Mouse (Mus musculus): ENCODE data around the gene Zfp663. TPM values are rescaled to one million over a fixed set of nuclear protein-coding genes. Genes with fewer than 3 reads are reported as not detected.

The Zfp663 gene
- total and polyA plus RNA-seq, 2 experiments from 2014 or later: not detected

GRCm38 (mm10) chr2:165319503-165319902 lies 49.0 kb downstream of the Zfp663 start:
- H3K36me3 ChIP-seq (replicated peaks; ENCODE audit: control insufficient read depth, insufficient read depth, low read length): peaks cover 15% of the 10 kb centered on the region
- H3K27ac ChIP-seq (ENCODE audit: low read depth): peak overlapping the region; percentile 83
- H3K4me1 ChIP-seq (ENCODE audit: control insufficient read depth, insufficient read depth): peaks cover 55% of the 10 kb centered on the region
- H3K4me3 ChIP-seq (ENCODE audit: low read depth, low read length): no peak overlapping the region
- H3K9ac ChIP-seq (replicated peaks; ENCODE audit: low read depth, low read length): no peak overlapping the region
- ATAC-seq (ENCODE audit: insufficient read depth, low read depth) (no peak), DNase-seq (ENCODE audit: low spot score) (no peak)
- no peak for TF ChIP-seq CTCF (IDR thresholded peaks at IDR 0.05; ENCODE audit: low read depth)
- TF ChIP-seq EP300 (IDR thresholded peaks at IDR 0.05; ENCODE audit: low read depth): no peak
- H3K27me3 ChIP-seq (ENCODE audit: control insufficient read depth, insufficient read depth, low read length): no peaks in the 10 kb centered on the region
- no peak overlapping the region for H3K4me2 ChIP-seq (ENCODE audit: low read depth, low read length)
- WGBS: 28% methylated on average over 4 of the region's 4 CpGs
- no peaks in the 10 kb centered on the region for H3K9me3 ChIP-seq (replicated peaks; ENCODE audit: control insufficient read depth, low read length)

- no peak for ATAC-seq (ENCODE audit: insufficient read depth, low read depth)
- H3K4me2 ChIP-seq (ENCODE audit: low read depth, low read length): no peak overlapping the region
- H3K27ac ChIP-seq (ENCODE audit: low read depth): peak overlapping the region; percentile 74; the same call in 1 of the 2 replicates
- peaks cover 55% of the 10 kb centered on the region for H3K4me1 ChIP-seq (ENCODE audit: control insufficient read depth, insufficient read depth)
- H3K9me3 ChIP-seq (replicated peaks; ENCODE audit: control insufficient read depth, low read length): no peaks in the 10 kb centered on the region
- H3K27me3 ChIP-seq (ENCODE audit: control insufficient read depth, insufficient read depth, low read length): no peaks in the 10 kb centered on the region
- TF ChIP-seq EP300 (IDR thresholded peaks at IDR 0.05; ENCODE audit: low read depth) (no peak), CTCF (IDR thresholded peaks at IDR 0.05; ENCODE audit: low read depth) (no peak)
- no peak overlapping the region for H3K4me3 ChIP-seq (ENCODE audit: low read depth, low read length)
- no peak overlapping the region for H3K9ac ChIP-seq (replicated peaks; ENCODE audit: low read depth, low read length)
- no peak for DNase-seq (ENCODE audit: low spot score)
- H3K36me3 ChIP-seq (replicated peaks; ENCODE audit: control insufficient read depth, insufficient read depth, low read length): peaks cover 20% of the 10 kb centered on the region
- WGBS: 79% methylated on average over 7 of the region's 7 CpGs
Measured at GRCm38 (mm10) chr2:165318941-165319340, 49.6 kb downstream of the Zfp663 start.

GRCm38 (mm10) chr2:165317621-165318263 lies 50.8 kb downstream of the Zfp663 start:
- Histone ChIP-seq H3K9ac (replicated peaks; ENCODE audit: low read depth, low read length) (no peak overlapping the region), H3K36me3 (replicated peaks; ENCODE audit: control insufficient read depth, insufficient read depth, low read length) (peaks cover 31% of the 10 kb centered on the region), H3K27me3 (ENCODE audit: control insufficient read depth, insufficient read depth, low read length) (no peaks in the 10 kb centered on the region), H3K4me1 (ENCODE audit: control insufficient read depth, insufficient read depth) (peaks cover 55% of the 10 kb centered on the region), H3K4me2 (ENCODE audit: low read depth, low read length) (no peak overlapping the region), H3K9me3 (replicated peaks; ENCODE audit: control insufficient read depth, low read length) (no peaks in the 10 kb centered on the region), H3K27ac (ENCODE audit: low read depth) (peak overlapping the region; percentile 74), H3K4me3 (ENCODE audit: low read depth, low read length) (no peak overlapping the region)
- 31% methylated on average over 16 of the region's 16 CpGs for WGBS
- TF ChIP-seq CTCF (IDR thresholded peaks at IDR 0.05; ENCODE audit: low read depth): no peak
- no peak for TF ChIP-seq EP300 (IDR thresholded peaks at IDR 0.05; ENCODE audit: low read depth)
- ATAC-seq (ENCODE audit: insufficient read depth, low read depth) (peak; percentile 40; the same call in 1 of the 2 replicates), DNase-seq (ENCODE audit: low spot score) (no peak)

GRCm38 (mm10) chr2:165316837-165317473 lies 51.6 kb downstream of the Zfp663 start:
- no peaks in the 10 kb centered on the region for H3K9me3 ChIP-seq (replicated peaks; ENCODE audit: control insufficient read depth, low read length)
- H3K36me3 ChIP-seq (replicated peaks; ENCODE audit: control insufficient read depth, insufficient read depth, low read length): peaks cover 31% of the 10 kb centered on the region
- peak; percentile 47 for DNase-seq (ENCODE audit: low spot score)
- TF ChIP-seq CTCF (IDR thresholded peaks at IDR 0.05; ENCODE audit: low read depth) (no peak), EP300 (IDR thresholded peaks at IDR 0.05; ENCODE audit: low read depth) (no peak)
- no peak overlapping the region for H3K4me2 ChIP-seq (ENCODE audit: low read depth, low read length)
- no peaks in the 10 kb centered on the region for H3K27me3 ChIP-seq (ENCODE audit: control insufficient read depth, insufficient read depth, low read length)
- peaks cover 52% of the 10 kb centered on the region for H3K4me1 ChIP-seq (ENCODE audit: control insufficient read depth, insufficient read depth)
- 30% methylated on average over 9 of the region's 9 CpGs for WGBS
- peak; percentile 59 for ATAC-seq (ENCODE audit: insufficient read depth, low read depth)
- H3K4me3 ChIP-seq (ENCODE audit: low read depth, low read length): no peak overlapping the region
- no peak overlapping the region for H3K9ac ChIP-seq (replicated peaks; ENCODE audit: low read depth, low read length)
- peak overlapping the region; percentile 74 for H3K27ac ChIP-seq (ENCODE audit: low read depth)

GRCm38 (mm10) chr2:165316204-165316603 lies 52.3 kb downstream of the Zfp663 start:
- ATAC-seq (ENCODE audit: insufficient read depth, low read depth) (no peak), DNase-seq (ENCODE audit: low spot score) (no peak)
- Histone ChIP-seq H3K36me3 (replicated peaks; ENCODE audit: control insufficient read depth, insufficient read depth, low read length) (peaks cover 35% of the 10 kb centered on the region), H3K27me3 (ENCODE audit: control insufficient read depth, insufficient read depth, low read length) (no peaks in the 10 kb centered on the region), H3K4me1 (ENCODE audit: control insufficient read depth, insufficient read depth) (peaks cover 45% of the 10 kb centered on the region), H3K27ac (ENCODE audit: low read depth) (no peak overlapping the region), H3K4me2 (ENCODE audit: low read depth, low read length) (no peak overlapping the region), H3K9ac (replicated peaks; ENCODE audit: low read depth, low read length) (no peak overlapping the region), H3K4me3 (ENCODE audit: low read depth, low read length) (no peak overlapping the region), H3K9me3 (replicated peaks; ENCODE audit: control insufficient read depth, low read length) (no peaks in the 10 kb centered on the region)
- TF ChIP-seq CTCF (IDR thresholded peaks at IDR 0.05; ENCODE audit: low read depth) (no peak), EP300 (IDR thresholded peaks at IDR 0.05; ENCODE audit: low read depth) (no peak)
- WGBS: 73% methylated on average over 10 of the region's 10 CpGs

All from heart, postnatal 0 days (tissue).